Mouse (Mus musculus): Measurements from ENCODE around the gene Pde6b.
A peak's percentile ranks its signal among the peaks of the same experiment; 100 is the strongest.

The Pde6b gene

DNA sequence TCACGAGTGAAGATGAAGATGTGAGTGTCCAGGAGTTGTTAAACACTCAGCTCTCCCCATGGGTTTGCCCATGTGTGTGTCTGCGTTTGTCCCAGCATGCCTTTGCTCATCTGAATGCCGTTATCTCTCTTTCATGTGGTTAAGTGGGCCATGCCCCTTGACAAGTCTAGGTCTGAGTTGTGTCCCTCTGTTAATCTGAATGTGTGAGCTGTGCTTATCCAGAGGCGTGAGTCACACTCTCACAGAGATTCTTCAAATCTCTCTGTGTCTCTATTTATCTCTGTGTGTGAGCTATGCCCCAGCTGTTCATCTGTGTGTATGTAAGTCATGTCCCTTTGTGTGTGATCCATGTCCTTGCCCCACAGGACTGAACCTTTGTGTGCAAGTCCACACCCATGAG is 15.3 kb downstream of the Pde6b start:
- DNase-seq, result no peak

DNA sequence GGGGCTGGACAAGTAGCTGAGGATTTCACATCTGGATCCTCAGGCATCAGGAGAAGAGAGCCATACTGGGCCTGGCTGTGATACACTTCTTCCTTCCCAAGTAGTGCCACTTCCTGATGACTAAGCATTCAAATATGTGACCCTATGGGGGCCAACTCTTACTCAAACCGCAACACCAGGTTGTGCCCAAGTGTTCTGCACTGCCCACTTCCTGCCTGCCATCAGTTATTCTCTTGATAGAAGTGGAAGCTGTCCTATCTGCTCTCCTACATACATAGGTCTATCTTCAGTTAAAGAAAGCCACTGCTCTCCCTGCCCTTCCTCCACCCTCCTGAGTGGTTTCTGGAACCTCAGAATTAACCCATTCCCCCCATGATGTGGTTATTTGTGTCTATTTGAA is 17.3 kb downstream of the Pde6b start:
- DNase-seq, result no peak

DNA sequence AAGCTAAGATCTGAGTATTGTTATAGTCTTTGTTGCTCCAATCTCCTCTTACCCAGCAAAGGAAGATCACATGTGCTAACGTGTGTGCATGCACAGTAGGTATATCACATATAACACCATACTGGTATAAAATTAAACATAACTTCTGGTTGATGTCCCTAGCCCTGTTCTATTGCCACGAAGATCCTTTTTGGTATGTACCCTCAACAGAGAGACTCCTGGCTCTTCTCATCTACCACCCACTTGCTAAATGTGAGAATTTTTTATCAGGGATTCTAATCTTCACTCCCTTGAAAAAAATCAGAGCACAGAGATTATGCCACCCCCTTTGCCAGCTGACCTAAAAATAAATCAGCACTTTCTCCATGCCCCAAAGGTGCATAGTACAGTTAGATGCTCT is 18.8 kb downstream of the Pde6b start:
- DNase-seq, result no peak

DNA sequence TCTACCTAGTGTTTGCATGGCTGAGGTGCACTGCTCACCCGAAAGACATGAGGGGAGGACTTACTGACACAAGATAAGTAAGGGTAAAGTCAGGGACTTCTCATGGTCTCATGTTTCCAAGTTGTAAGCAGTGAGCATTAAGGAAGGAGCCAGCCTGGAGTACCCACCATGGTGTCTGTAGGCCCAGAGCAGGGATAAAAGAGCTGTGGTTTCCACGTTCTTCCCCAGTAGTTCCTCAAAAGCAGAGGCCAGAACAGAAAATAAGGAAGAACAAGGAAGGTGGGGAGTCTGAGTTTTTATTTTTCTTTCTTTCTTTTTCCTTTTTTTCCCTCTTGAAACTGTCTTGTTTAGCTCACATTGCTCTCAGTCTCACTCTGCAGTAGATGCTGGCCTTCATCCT is 26.5 kb downstream of the Pde6b start:
- no peak for DNase-seq

DNA sequence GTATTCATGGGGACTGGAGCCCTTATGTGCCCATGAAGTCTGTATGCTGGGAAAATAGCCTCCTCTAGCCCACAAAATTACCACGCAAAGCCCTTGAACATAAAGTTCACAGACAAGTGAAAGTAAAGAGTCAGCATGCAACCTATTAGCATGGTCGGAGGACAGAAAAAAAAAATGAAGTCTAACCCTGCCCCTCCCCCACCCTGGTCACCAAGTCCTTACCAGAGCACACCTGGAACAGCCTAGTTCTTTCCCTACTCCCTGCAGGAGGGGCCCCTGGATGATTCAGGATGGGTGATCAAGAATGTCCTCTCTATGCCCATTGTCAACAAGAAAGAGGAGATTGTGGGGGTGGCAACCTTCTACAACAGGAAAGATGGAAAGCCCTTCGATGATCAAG is 34.5 kb downstream of the Pde6b start:
- DNase-seq, result no peak

GRCm38 (mm10) chr5:108423427-108423826 is 35.2 kb downstream of the Pde6b start:
- DNase-seq, result no peak

GRCm38 (mm10) chr5:108427186-108427585 is 39.0 kb downstream of the Pde6b start:
- DNase-seq, result peak; percentile 58

GRCm38 (mm10) chr5:108431196-108431595 is 43.0 kb downstream of the Pde6b start:
- DNase-seq, result no peak

- peak; percentile 95 for DNase-seq
These were observed 45.8 kb downstream of the Pde6b start, which contains the start of gene Atp5k for GRCm38 (mm10) chr5:108433804-108434587. Atp5k (minus strand) TSS chr5:108434448.

GRCm38 (mm10) chr5:108436101-108436500 is 47.9 kb downstream of the Pde6b start:
- no peak for DNase-seq

GRCm38 (mm10) chr5:108446973-108447372 is 58.8 kb downstream of the Pde6b start:
- no peak for DNase-seq

DNA sequence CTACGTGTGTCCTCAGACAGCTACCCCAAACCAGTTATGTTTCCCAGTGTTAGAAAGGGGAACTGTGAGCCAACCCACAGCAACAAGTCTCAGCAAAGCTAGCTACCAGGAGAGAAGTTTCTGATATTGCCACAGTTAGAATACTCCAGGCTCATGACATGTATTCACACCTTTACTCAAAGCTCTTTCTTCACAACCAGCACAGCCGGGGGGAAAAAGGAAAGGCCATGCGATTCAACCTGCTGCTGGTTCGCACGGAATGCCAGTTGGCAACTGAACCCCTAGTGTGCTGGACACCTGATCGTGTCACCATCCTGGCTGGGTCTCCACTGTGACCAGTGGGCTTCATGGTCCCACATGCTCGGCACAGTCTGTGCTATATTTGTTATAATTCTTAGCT is 59.7 kb downstream of the Pde6b start:
- no peak for DNase-seq

- no peak for DNase-seq
These were observed 60.8 kb downstream of the Pde6b start, which contains the start of gene Mfsd7a for GRCm38 (mm10) chr5:108448785-108449668. Mfsd7a (minus strand) TSS chr5:108448891.

- no peak for DNase-seq
These were observed 62.8 kb downstream of the Pde6b start for GRCm38 (mm10) chr5:108450837-108451540.

- DNase-seq, result no peak
These were observed 63.4 kb downstream of the Pde6b start for GRCm38 (mm10) chr5:108451611-108452010.

DNA sequence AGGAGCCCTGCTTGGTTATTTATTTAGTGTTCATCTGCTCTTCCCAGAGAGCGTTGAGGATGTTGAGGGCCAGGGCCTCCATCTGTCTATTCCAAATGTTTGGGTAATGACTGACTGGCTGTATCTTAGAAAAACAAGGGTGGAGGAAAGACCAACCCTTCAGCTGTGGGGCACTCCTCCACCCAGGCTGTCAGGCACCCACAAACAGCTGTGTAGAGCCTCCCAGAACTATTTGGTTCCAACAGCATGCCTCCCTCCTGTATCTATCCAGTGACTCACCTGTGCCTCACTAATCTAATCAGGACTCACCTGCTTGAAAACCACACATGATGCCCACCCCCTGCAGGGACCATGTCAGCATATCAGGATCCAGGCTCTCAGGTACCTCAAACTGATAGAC is 64.2 kb downstream of the Pde6b start:
- DNase-seq, result no peak

DNA sequence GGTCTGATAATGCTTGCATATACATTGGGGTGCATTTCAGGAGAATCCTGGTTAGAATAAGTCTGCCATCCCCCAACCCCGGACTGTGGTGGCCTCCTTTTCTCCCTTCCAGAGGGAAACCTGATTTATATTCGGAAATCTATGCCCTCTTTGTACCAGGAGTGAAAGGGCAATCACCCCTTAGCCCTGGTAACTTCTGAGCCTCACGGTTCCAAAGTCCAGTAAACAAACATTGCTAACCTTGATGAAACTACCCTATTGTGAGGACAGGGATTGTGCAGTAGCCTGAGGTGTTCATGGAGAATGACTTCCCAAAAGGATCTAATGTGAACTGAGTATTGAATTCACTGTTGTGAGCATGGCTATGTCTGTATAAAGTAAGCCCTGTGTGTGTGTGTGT is 65.9 kb downstream of the Pde6b start:
- DNase-seq, result no peak

- DNase-seq, result peak; percentile 63
These were observed 70.5 kb downstream of the Pde6b start for GRCm38 (mm10) chr5:108458706-108459105.

GRCm38 (mm10) chr5:108460461-108460860 is 72.3 kb downstream of the Pde6b start:
- DNase-seq, result peak; percentile 25

DNA sequence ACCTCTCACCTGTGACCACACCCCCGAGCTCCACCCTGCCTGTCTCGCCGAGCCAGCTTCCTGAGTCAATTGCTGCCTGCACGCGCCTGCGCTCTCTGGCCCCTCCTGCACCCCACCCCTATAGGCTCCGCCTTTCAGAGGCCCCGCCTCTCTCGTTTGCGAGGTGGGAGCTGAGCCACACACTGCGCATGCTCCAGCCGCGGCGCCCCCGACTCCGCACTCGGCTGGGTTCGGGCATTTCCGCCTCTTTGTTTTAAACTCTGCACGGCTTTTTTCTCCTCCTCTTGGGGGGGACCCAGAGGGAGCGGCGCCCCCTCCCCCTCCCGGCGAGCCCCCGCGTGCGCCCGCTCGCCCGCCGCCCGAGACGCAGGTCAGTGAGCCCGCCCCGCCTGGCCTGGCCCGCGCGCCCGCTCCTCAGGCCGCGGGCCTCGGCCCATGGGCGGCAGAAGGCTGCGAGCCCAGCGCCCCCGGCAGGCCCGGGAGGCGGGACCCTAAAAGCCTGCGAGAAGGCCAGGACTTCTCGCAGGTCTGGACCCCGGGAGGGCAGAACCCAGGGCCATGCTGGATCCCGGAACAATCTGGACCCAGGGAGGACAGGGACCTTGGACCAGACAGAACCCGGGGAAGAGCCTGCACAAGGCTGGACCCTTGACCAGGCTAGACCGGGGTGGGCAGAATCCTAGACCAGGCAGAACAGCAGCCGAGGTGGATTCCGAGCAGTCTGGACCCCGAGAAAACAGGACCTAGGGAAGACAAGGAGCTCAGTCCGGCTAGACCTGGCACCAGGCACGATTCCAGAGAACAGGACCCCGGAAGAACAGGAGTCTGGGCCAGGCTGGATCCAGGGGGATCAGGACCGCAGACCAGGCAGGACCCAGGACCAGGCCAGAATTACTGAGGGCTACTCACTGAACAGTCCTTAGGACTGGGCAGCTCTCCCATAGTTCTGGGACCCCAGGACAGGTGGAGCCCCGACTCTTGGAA is 73.2 kb downstream of the Pde6b start, which contains the start of gene Pcgf3:
Pcgf3 (plus strand) TSS at position 151 of the 984 bp plus-strand sequence.
- peak; percentile 100 for DNase-seq

DNA sequence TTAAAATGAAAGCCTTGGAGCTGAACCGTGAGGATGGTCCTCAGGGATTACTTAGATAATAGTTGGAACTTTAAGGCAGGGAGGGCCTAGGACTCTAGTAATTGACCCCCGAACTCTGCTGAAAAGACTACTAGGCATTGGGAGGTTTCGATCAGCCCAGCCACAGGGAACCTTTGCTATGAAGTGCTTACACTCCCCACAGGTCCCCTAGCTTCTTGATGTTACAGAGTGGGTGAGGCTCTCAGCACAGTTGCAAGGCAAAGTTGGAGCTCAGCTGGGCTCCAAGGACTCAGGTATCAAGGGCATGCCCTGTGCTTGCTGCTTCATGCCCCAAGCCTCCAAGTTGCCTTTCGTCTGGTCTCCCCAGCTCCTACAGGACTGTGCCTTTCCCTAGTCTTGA is 74.3 kb downstream of the Pde6b start:
- peak; percentile 25 for DNase-seq

Data from thymus, postnatal 14 days (tissue).